In genomic region chr11:119982236-119982635, GRCm38 (mm10) we compare ENCODE assay signal across 13 mouse cellular contexts.
"Had no signal": no experiment of that assay in that cellular context is flagged by ENCODE, and none has a peak within 500 bp of the region (broad histone marks: within the 10 kb centered on the region; RNA-seq: fewer than 3 reads in every experiment).

No protein-coding gene starts in this region.

- ATAC-seq: intestine, embryonic 15.5 days; liver, postnatal 0 days had no signal

- H3K9me3 ChIP-seq: intestine, embryonic 15.5 days; liver, embryonic 13.5 days; lung, embryonic 15.5 days had no signal

- H3K4me3 ChIP-seq: intestine, embryonic 15.5 days; liver, embryonic 13.5 days; lung, embryonic 15.5 days had no signal

- DNase-seq: kidney, adult 18-20 months; kidney, postnatal 10 days; kidney, postnatal 4 days; liver; liver, embryonic 13.5 days; liver, postnatal 0 days; lung, postnatal 14 days; midbrain, embryonic 14.5 days; right cerebral cortex, postnatal 14 days; thymus, postnatal 36 days had no signal

- H3K27me3 ChIP-seq: intestine, embryonic 15.5 days; liver, embryonic 13.5 days; lung, embryonic 15.5 days had no signal

- H3K27ac ChIP-seq: intestine, embryonic 15.5 days; liver, embryonic 13.5 days; lung, embryonic 15.5 days; macrophage had no signal
